Mouse (Mus musculus): ENCODE data around the gene Trim2. TPM values are rescaled to one million over a fixed set of nuclear protein-coding genes. Genes with fewer than 3 reads are reported as not detected.
A peak's percentile ranks its signal among the peaks of the same experiment; 100 is the strongest.

Trim2 gene
- polyA plus RNA-seq, 1 experiment from 2014 or later = 174 TPM

- no peak overlapping the region for H3K4me3 ChIP-seq (ENCODE audit: low read depth, low read length)
- H3K9ac ChIP-seq (ENCODE audit: low read depth, low read length) = no peak overlapping the region
- peaks cover 31% of the 10 kb centered on the region for H3K36me3 ChIP-seq (ENCODE audit: control insufficient read depth, insufficient read depth, low read length)
- no peaks in the 10 kb centered on the region for H3K9me3 ChIP-seq (replicated peaks; ENCODE audit: control insufficient read depth, low read length, poor library complexity, severe bottlenecking)
- no peak for ATAC-seq
- WGBS = 97% methylated on average over 7 of the region's 7 CpGs
- no peak overlapping the region for H3K4me2 ChIP-seq (ENCODE audit: low read length)
- H3K27me3 ChIP-seq (ENCODE audit: control insufficient read depth, insufficient read depth, low read depth, low read length) = no peaks in the 10 kb centered on the region
- peaks cover 12% of the 10 kb centered on the region for H3K4me1 ChIP-seq (ENCODE audit: control insufficient read depth, insufficient read depth, low read length)
- H3K27ac ChIP-seq (ENCODE audit: low read length) = no peak overlapping the region
Measured at GRCm38 (mm10) chr3:84208475-84208874, 98.2 kb downstream of the Trim2 start.

GRCm38 (mm10) chr3:84207366-84207765 is 99.3 kb downstream of the Trim2 start:
- ATAC-seq = no peak
- Histone ChIP-seq H3K27ac (ENCODE audit: low read length) (no peak overlapping the region), H3K4me1 (ENCODE audit: control insufficient read depth, insufficient read depth, low read length) (peaks cover 9% of the 10 kb centered on the region), H3K27me3 (ENCODE audit: control insufficient read depth, insufficient read depth, low read depth, low read length) (no peaks in the 10 kb centered on the region), H3K9ac (ENCODE audit: low read depth, low read length) (no peak overlapping the region), H3K36me3 (ENCODE audit: control insufficient read depth, insufficient read depth, low read length) (peaks cover 31% of the 10 kb centered on the region), H3K4me3 (ENCODE audit: low read depth, low read length) (no peak overlapping the region), H3K9me3 (replicated peaks; ENCODE audit: control insufficient read depth, low read length, poor library complexity, severe bottlenecking) (no peaks in the 10 kb centered on the region), H3K4me2 (ENCODE audit: low read length) (no peak overlapping the region)
- 52% methylated on average over 2 of the region's 2 CpGs for WGBS

GRCm38 (mm10) chr3:84206106-84206505 is 100.6 kb downstream of the Trim2 start:
- Histone ChIP-seq H3K36me3 (ENCODE audit: control insufficient read depth, insufficient read depth, low read length) (peaks cover 34% of the 10 kb centered on the region), H3K4me2 (ENCODE audit: low read length) (no peak overlapping the region), H3K4me3 (ENCODE audit: low read depth, low read length) (no peak overlapping the region), H3K27ac (ENCODE audit: low read length) (no peak overlapping the region), H3K27me3 (ENCODE audit: control insufficient read depth, insufficient read depth, low read depth, low read length) (no peaks in the 10 kb centered on the region), H3K4me1 (ENCODE audit: control insufficient read depth, insufficient read depth, low read length) (peaks cover 8% of the 10 kb centered on the region), H3K9me3 (replicated peaks; ENCODE audit: control insufficient read depth, low read length, poor library complexity, severe bottlenecking) (no peaks in the 10 kb centered on the region), H3K9ac (ENCODE audit: low read depth, low read length) (no peak overlapping the region)
- 79% methylated on average over 3 of the region's 3 CpGs for whole genome bisulfite sequencing
- ATAC-seq = no peak

GRCm38 (mm10) chr3:84205650-84206049 is 101.0 kb downstream of the Trim2 start:
- WGBS = 93% methylated on average over 6 of the region's 6 CpGs
- peaks cover 6% of the 10 kb centered on the region for H3K4me1 ChIP-seq (ENCODE audit: control insufficient read depth, insufficient read depth, low read length)
- H3K27me3 ChIP-seq (ENCODE audit: control insufficient read depth, insufficient read depth, low read depth, low read length) = no peaks in the 10 kb centered on the region
- ATAC-seq = no peak
- no peaks in the 10 kb centered on the region for H3K9me3 ChIP-seq (replicated peaks; ENCODE audit: control insufficient read depth, low read length, poor library complexity, severe bottlenecking)
- H3K4me2 ChIP-seq (ENCODE audit: low read length) = no peak overlapping the region
- peaks cover 34% of the 10 kb centered on the region for H3K36me3 ChIP-seq (ENCODE audit: control insufficient read depth, insufficient read depth, low read length)
- H3K27ac ChIP-seq (ENCODE audit: low read length) = no peak overlapping the region
- no peak overlapping the region for H3K9ac ChIP-seq (ENCODE audit: low read depth, low read length)
- no peak overlapping the region for H3K4me3 ChIP-seq (ENCODE audit: low read depth, low read length)

- Histone ChIP-seq H3K9ac (ENCODE audit: low read depth, low read length) (no peak overlapping the region), H3K36me3 (ENCODE audit: control insufficient read depth, insufficient read depth, low read length) (peaks cover 33% of the 10 kb centered on the region), H3K27me3 (ENCODE audit: control insufficient read depth, insufficient read depth, low read depth, low read length) (no peaks in the 10 kb centered on the region), H3K27ac (ENCODE audit: low read length) (no peak overlapping the region), H3K4me3 (ENCODE audit: low read depth, low read length) (no peak overlapping the region), H3K4me2 (ENCODE audit: low read length) (no peak overlapping the region), H3K4me1 (ENCODE audit: control insufficient read depth, insufficient read depth, low read length) (peaks cover 10% of the 10 kb centered on the region), H3K9me3 (replicated peaks; ENCODE audit: control insufficient read depth, low read length, poor library complexity, severe bottlenecking) (no peaks in the 10 kb centered on the region)
- no peak for ATAC-seq
- WGBS = 80% methylated on average over 5 of the region's 5 CpGs
Measured at GRCm38 (mm10) chr3:84204640-84205039, 102.0 kb downstream of the Trim2 start.

- H3K36me3 ChIP-seq (ENCODE audit: control insufficient read depth, insufficient read depth, low read length) = peaks cover 12% of the 10 kb centered on the region
- WGBS = 50% methylated on average over 13 of the region's 13 CpGs
- ATAC-seq = peak; percentile 73
- no peak overlapping the region for H3K9ac ChIP-seq (ENCODE audit: low read depth, low read length)
- no peak overlapping the region for H3K4me2 ChIP-seq (ENCODE audit: low read length)
- peaks cover 10% of the 10 kb centered on the region for H3K4me1 ChIP-seq (ENCODE audit: control insufficient read depth, insufficient read depth, low read length)
- no peaks in the 10 kb centered on the region for H3K27me3 ChIP-seq (ENCODE audit: control insufficient read depth, insufficient read depth, low read depth, low read length)
- H3K9me3 ChIP-seq (replicated peaks; ENCODE audit: control insufficient read depth, low read length, poor library complexity, severe bottlenecking) = no peaks in the 10 kb centered on the region
- H3K27ac ChIP-seq (ENCODE audit: low read length) = peak overlapping the region; percentile 50; the same call in 1 of the 2 replicates
- no peak overlapping the region for H3K4me3 ChIP-seq (ENCODE audit: low read depth, low read length)
Measured at GRCm38 (mm10) chr3:84200559-84201420, 105.9 kb downstream of the Trim2 start.

- WGBS = 94% methylated on average over 9 of the region's 9 CpGs
- no peak for ATAC-seq
- no peaks in the 10 kb centered on the region for H3K27me3 ChIP-seq (ENCODE audit: control insufficient read depth, insufficient read depth, low read depth, low read length)
Measured at GRCm38 (mm10) chr3:84199516-84199915, 107.2 kb downstream of the Trim2 start.

GRCm38 (mm10) chr3:84198229-84198628 is 108.4 kb downstream of the Trim2 start:
- Histone ChIP-seq H3K4me1 (ENCODE audit: control insufficient read depth, insufficient read depth, low read length) (peaks cover 10% of the 10 kb centered on the region), H3K4me2 (ENCODE audit: low read length) (no peak overlapping the region), H3K27me3 (ENCODE audit: control insufficient read depth, insufficient read depth, low read depth, low read length) (no peaks in the 10 kb centered on the region), H3K4me3 (ENCODE audit: low read depth, low read length) (no peak overlapping the region), H3K9ac (ENCODE audit: low read depth, low read length) (no peak overlapping the region), H3K36me3 (ENCODE audit: control insufficient read depth, insufficient read depth, low read length) (peaks cover 5% of the 10 kb centered on the region; the same call in 1 of the 2 replicates), H3K9me3 (replicated peaks; ENCODE audit: control insufficient read depth, low read length, poor library complexity, severe bottlenecking) (no peaks in the 10 kb centered on the region), H3K27ac (ENCODE audit: low read length) (no peak overlapping the region)
- 95% methylated on average over 3 of the region's 3 CpGs for WGBS
- no peak for ATAC-seq

More at GRCm38 (mm10) chr3:84199516-84199915, 107.2 kb downstream of the Trim2 start:
- no peak overlapping the region for H3K4me2 ChIP-seq (ENCODE audit: low read length)
- no peak overlapping the region for H3K27ac ChIP-seq (ENCODE audit: low read length)
- H3K36me3 ChIP-seq (ENCODE audit: control insufficient read depth, insufficient read depth, low read length) = peaks cover 8% of the 10 kb centered on the region; the same call in 1 of the 2 replicates
- H3K9ac ChIP-seq (ENCODE audit: low read depth, low read length) = no peak overlapping the region
- no peak overlapping the region for H3K4me3 ChIP-seq (ENCODE audit: low read depth, low read length)
- H3K4me1 ChIP-seq (ENCODE audit: control insufficient read depth, insufficient read depth, low read length) = peaks cover 10% of the 10 kb centered on the region
- H3K9me3 ChIP-seq (replicated peaks; ENCODE audit: control insufficient read depth, low read length, poor library complexity, severe bottlenecking) = no peaks in the 10 kb centered on the region

GRCm38 (mm10) chr3:84193881-84194280 is 112.8 kb downstream of the Trim2 start:
- WGBS = 60% methylated on average over 4 of the region's 4 CpGs
- ATAC-seq = no peak
- Histone ChIP-seq H3K27ac (ENCODE audit: low read length) (no peak overlapping the region), H3K9me3 (replicated peaks; ENCODE audit: control insufficient read depth, low read length, poor library complexity, severe bottlenecking) (no peaks in the 10 kb centered on the region), H3K9ac (ENCODE audit: low read depth, low read length) (no peak overlapping the region), H3K4me2 (ENCODE audit: low read length) (no peak overlapping the region), H3K36me3 (ENCODE audit: control insufficient read depth, insufficient read depth, low read length) (peaks cover 7% of the 10 kb centered on the region; the same call in 1 of the 2 replicates), H3K4me3 (ENCODE audit: low read depth, low read length) (no peak overlapping the region), H3K27me3 (ENCODE audit: control insufficient read depth, insufficient read depth, low read depth, low read length) (no peaks in the 10 kb centered on the region), H3K4me1 (ENCODE audit: control insufficient read depth, insufficient read depth, low read length) (peaks cover 2% of the 10 kb centered on the region; the same call in 1 of the 2 replicates)

All from midbrain, embryonic 16.5 days (tissue).